Mouse (Mus musculus) lung, adult 18-20 months (tissue): ENCODE results near the gene Grid1.

Source experiments
- DNase-seq, 2 experiments: peaks; one replicate each; pipeline ENCODE4 v3.0.0; 2022; ENCODE audit warnings: mixed read lengths in 2 of 2

Gene Grid1

GRCm38 (mm10) chr14:34921265-34921664 lies 101.4 kb downstream of the Grid1 start:
- DNase-seq, result no peak

- DNase-seq, result no peak
Measured at GRCm38 (mm10) chr14:34925021-34925420, 105.1 kb downstream of the Grid1 start.

GRCm38 (mm10) chr14:34930040-34930719 lies 110.3 kb downstream of the Grid1 start:
- no peak for DNase-seq

- no peak for DNase-seq
Measured at GRCm38 (mm10) chr14:34933197-34933596, 113.3 kb downstream of the Grid1 start.

- no peak for DNase-seq
Measured at GRCm38 (mm10) chr14:34936192-34936770, 116.4 kb downstream of the Grid1 start.

- no peak for DNase-seq
Measured at GRCm38 (mm10) chr14:34944390-34944979, 124.6 kb downstream of the Grid1 start.

GRCm38 (mm10) chr14:34945471-34946313 lies 125.8 kb downstream of the Grid1 start:
- no peak for DNase-seq

- DNase-seq, result no peak
Measured at GRCm38 (mm10) chr14:34946314-34946583, 126.3 kb downstream of the Grid1 start.

GRCm38 (mm10) chr14:34948249-34948648 lies 128.3 kb downstream of the Grid1 start:
- DNase-seq, result no peak

GRCm38 (mm10) chr14:34952311-34952710 lies 132.4 kb downstream of the Grid1 start:
- DNase-seq, result peak; percentile 10 to 23

GRCm38 (mm10) chr14:34953566-34953965 lies 133.7 kb downstream of the Grid1 start:
- no peak for DNase-seq

GRCm38 (mm10) chr14:34955689-34956088 lies 135.8 kb downstream of the Grid1 start:
- DNase-seq, result no peak

GRCm38 (mm10) chr14:34960227-34960626 lies 140.3 kb downstream of the Grid1 start:
- no peak for DNase-seq

- DNase-seq, result no peak
Measured at GRCm38 (mm10) chr14:34963616-34964168, 143.8 kb downstream of the Grid1 start.

- peak in 1 of 2 experiments; percentile 6 for DNase-seq
Measured at GRCm38 (mm10) chr14:34969102-34969819, 149.4 kb downstream of the Grid1 start.

GRCm38 (mm10) chr14:34972930-34973329 lies 153.0 kb downstream of the Grid1 start:
- no peak for DNase-seq

GRCm38 (mm10) chr14:34980756-34981155 lies 160.8 kb downstream of the Grid1 start:
- no peak for DNase-seq

GRCm38 (mm10) chr14:34989131-34989530 lies 169.2 kb downstream of the Grid1 start:
- DNase-seq, result no peak

- no peak for DNase-seq
Measured at GRCm38 (mm10) chr14:35006736-35007135, 186.8 kb downstream of the Grid1 start.

- DNase-seq, result no peak
Measured at GRCm38 (mm10) chr14:35008674-35009073, 188.8 kb downstream of the Grid1 start.

GRCm38 (mm10) chr14:35009074-35009473 lies 189.2 kb downstream of the Grid1 start:
- no peak for DNase-seq

GRCm38 (mm10) chr14:35026686-35027085 lies 206.8 kb downstream of the Grid1 start:
- no peak for DNase-seq
